In genomic region chr13:48078214-48078613, GRCm38 (mm10) we compare ENCODE assay signal across 15 mouse cellular contexts.
DNase-seq lines count a peak whose midpoint lies in the region; ATAC-seq and TF ChIP-seq lines count a peak whose summit lies in the region.
"Had no signal": no experiment of that assay in that cellular context is flagged by ENCODE, and none has a peak within 500 bp of the region (broad histone marks: within the 10 kb centered on the region; RNA-seq: fewer than 3 reads in every experiment).

No protein-coding gene starts in this region.

- no peak for ATAC-seq in heart, embryonic 14.5 days (ENCODE audit: insufficient number of reproducible peaks, insufficient read depth, low FRiP score, low read depth)
- no peak for ATAC-seq in forebrain, postnatal 0 days
- no peak for ATAC-seq in midbrain, postnatal 0 days (ENCODE audit: low FRiP score)
- ATAC-seq: Patski had no signal

- no peaks in the 10 kb centered on the region for H3K9me3 ChIP-seq in heart, embryonic 14.5 days (ENCODE audit: control insufficient read depth, low read length)
- H3K9me3 ChIP-seq in forebrain, postnatal 0 days (ENCODE audit: low read length) = no peaks in the 10 kb centered on the region
- H3K9me3 ChIP-seq in midbrain, postnatal 0 days (ENCODE audit: low read length) = no peaks in the 10 kb centered on the region
- H3K9me3 ChIP-seq: embryonic facial prominence, embryonic 12.5 days; liver, embryonic 13.5 days had no signal

- no peak for TF ChIP-seq CTCF in forebrain, postnatal 0 days (IDR thresholded peaks at IDR 0.05; ENCODE audit: low read depth)
- TF ChIP-seq CTCF in midbrain, postnatal 0 days (IDR thresholded peaks at IDR 0.05) = no peak

- H3K36me3 ChIP-seq in heart, embryonic 14.5 days (ENCODE audit: control insufficient read depth, insufficient read depth, low read length) = no peaks in the 10 kb centered on the region
- no peaks in the 10 kb centered on the region for H3K36me3 ChIP-seq in forebrain, postnatal 0 days (ENCODE audit: insufficient read depth)
- H3K36me3 ChIP-seq in midbrain, postnatal 0 days (ENCODE audit: insufficient read depth, low read length) = no peaks in the 10 kb centered on the region
- H3K36me3 ChIP-seq: embryonic facial prominence, embryonic 12.5 days; liver, embryonic 13.5 days had no signal

- peak overlapping the region; percentile 55 for H3K4me2 ChIP-seq in heart, embryonic 14.5 days (ENCODE audit: low read length)
- no peak overlapping the region for H3K4me2 ChIP-seq in forebrain, postnatal 0 days (ENCODE audit: low read depth)
- peak overlapping the region; percentile 29; the same call in 1 of the 2 replicates for H3K4me2 ChIP-seq in midbrain, postnatal 0 days (ENCODE audit: low read depth, low read length, poor library complexity, severe bottlenecking)
- H3K4me2 ChIP-seq: embryonic facial prominence, embryonic 12.5 days; liver, embryonic 13.5 days had no signal

- 0 out of 4 replicates have a peak overlapping the region, but pooled peaks of 1 of the 2 experiments have one; percentile 10 for H3K4me3 ChIP-seq in heart, embryonic 14.5 days (ENCODE audit: control insufficient read depth in 1 of 2, insufficient read depth in 1 of 2, low read depth in 1 of 2, low read length in 2 of 2)
- H3K4me3 ChIP-seq in forebrain, postnatal 0 days (ENCODE audit: low read depth, low read length) = no peak overlapping the region
- H3K4me3 ChIP-seq in midbrain, postnatal 0 days (ENCODE audit: low read depth, low read length) = no peak overlapping the region
- H3K4me3 ChIP-seq: embryonic facial prominence, embryonic 12.5 days; liver, embryonic 13.5 days had no signal

- peaks cover 3 to 5% of the 10 kb centered on the region in 2 experiments; a peak in 3 of 4 replicates for H3K4me1 ChIP-seq in heart, embryonic 14.5 days (ENCODE audit: control insufficient read depth in 2 of 2, insufficient read depth in 2 of 2, low read length in 2 of 2)
- peaks cover 4% of the 10 kb centered on the region; the same call in 1 of the 2 replicates for H3K4me1 ChIP-seq in forebrain, postnatal 0 days (ENCODE audit: insufficient read depth)
- no peaks in the 10 kb centered on the region for H3K4me1 ChIP-seq in midbrain, postnatal 0 days (ENCODE audit: insufficient read depth, low read length)
- H3K4me1 ChIP-seq: embryonic facial prominence, embryonic 12.5 days; liver, embryonic 13.5 days had no signal

- intact Hi-C loops in heart, postnatal 36 days (cut with DNase I) = no loop called here
- intact Hi-C loops in left cerebral cortex, postnatal 36 days (cut with DNase I) = no loop called here

- 21% methylated on average over 12 of the region's 12 CpGs for whole genome bisulfite sequencing in heart, embryonic 14.5 days
- 25% methylated on average over 12 of the region's 12 CpGs for WGBS in forebrain, postnatal 0 days
- WGBS in midbrain, postnatal 0 days = 39% methylated on average over 12 of the region's 12 CpGs

- no peak for DNase-seq in heart, postnatal 36 days
- peak; percentile 10 for DNase-seq in brain, adult 2 months (ENCODE audit: low read depth, low spot score)
- DNase-seq in forebrain, postnatal 0 days = peak; percentile 18
- DNase-seq in midbrain, postnatal 0 days (ENCODE audit: low spot score) = peak; percentile 38
- no peak for DNase-seq in ovary, postnatal 14 days (ENCODE audit: low spot score)
- DNase-seq in left cerebral cortex, postnatal 36 days (ENCODE audit: low spot score in 2 of 2) = no peak
- no peak for DNase-seq in right cerebral cortex, postnatal 36 days (ENCODE audit: low spot score in 2 of 2)
- DNase-seq: adrenal gland, adult 8-10 months; heart, postnatal 14 days; liver, embryonic 13.5 days; thymus, adult 18-20 months had no signal

- H3K27ac ChIP-seq in heart, embryonic 14.5 days (replicated peaks in 1 of 2; ENCODE audit: control insufficient read depth in 1 of 2, insufficient read depth in 1 of 2, low read depth in 2 of 2, low read length in 2 of 2) = no peak overlapping the region
- H3K27ac ChIP-seq in forebrain, postnatal 0 days (ENCODE audit: low read depth, low read length) = 0 out of 2 replicates have a peak overlapping the region, but pooled peaks have one; percentile 23
- peak overlapping the region; percentile 3; the same call in 1 of the 2 replicates for H3K27ac ChIP-seq in midbrain, postnatal 0 days (ENCODE audit: low read depth, low read length)
- H3K27ac ChIP-seq: embryonic facial prominence, embryonic 12.5 days; liver, embryonic 13.5 days; macrophage had no signal

- H3K27me3 ChIP-seq in heart, embryonic 14.5 days (ENCODE audit: control insufficient read depth, insufficient read depth, low read length) = no peaks in the 10 kb centered on the region
- H3K27me3 ChIP-seq in forebrain, postnatal 0 days (ENCODE audit: insufficient read depth, low read length) = no peaks in the 10 kb centered on the region
- no peaks in the 10 kb centered on the region for H3K27me3 ChIP-seq in midbrain, postnatal 0 days (ENCODE audit: insufficient read depth, low read length)
- H3K27me3 ChIP-seq: embryonic facial prominence, embryonic 12.5 days; liver, embryonic 13.5 days; Patski had no signal

- H3K9ac ChIP-seq in heart, embryonic 14.5 days (ENCODE audit: low read length) = no peak overlapping the region
- H3K9ac ChIP-seq in forebrain, postnatal 0 days = no peak overlapping the region
- H3K9ac ChIP-seq in midbrain, postnatal 0 days (replicated peaks; ENCODE audit: low read length, poor library complexity, severe bottlenecking) = no peak overlapping the region
- H3K9ac ChIP-seq: embryonic facial prominence, embryonic 12.5 days; liver, embryonic 13.5 days had no signal

Comparison
In these comparisons a context has a peak if more than half of its experiments do, and no peak if none do; other contexts are left out.
1. H3K27ac ChIP-seq: peak in forebrain, postnatal 0 days (single experiment) and midbrain, postnatal 0 days (single experiment); none in heart, embryonic 14.5 days (0 of 2).
2. DNase-seq: peak in brain, adult 2 months (single experiment), forebrain, postnatal 0 days (single experiment) and midbrain, postnatal 0 days (single experiment); none in heart, postnatal 36 days (0 of 2), ovary, postnatal 14 days (single experiment), left cerebral cortex, postnatal 36 days (0 of 2) and right cerebral cortex, postnatal 36 days (0 of 2).